Mouse (Mus musculus) brain, embryonic 14.5 days (tissue): Measurements from ENCODE around the gene Lpp. TPM values are rescaled to one million over a fixed set of nuclear protein-coding genes. Genes with fewer than 3 reads are reported as not detected.
A peak's percentile ranks its signal among the peaks of the same experiment; 100 is the strongest.

Experiments
- DNase-seq: peaks from one replicate; pipeline ENCODE4 v3.0.0-alpha.2; 2011; ENCODE audit warnings: low read depth
- CTCF ChIP-seq: fragments of 200-500 bp; IDR thresholded peaks from 2 replicates; pipeline ENCODE4 v1.5.1; 2012; ENCODE audit warnings: inconsistent platforms, mild to moderate bottlenecking, moderate library complexity, borderline replicate concordance; ENCODE audit not compliant: insufficient read depth, insufficient read length; ENCODE audit errors: extremely low read depth
- POLR2A ChIP-seq: fragments of 200-500 bp; IDR thresholded peaks from 2 replicates; pipeline ENCODE4 v1.6.1; 2012; ENCODE audit warnings: mild to moderate bottlenecking, inconsistent platforms, borderline replicate concordance; ENCODE audit not compliant: poor library complexity, insufficient read depth, insufficient read length, severe bottlenecking; ENCODE audit errors: extremely low read depth
- polyA plus RNA-seq: library from polyadenylated mRNA; depleted of rRNA; stranded (reverse); fragments of >200 nt; gene quantifications from 2 replicates; pipeline ENCODE4 v1.2.3, GENCODE M21; 2012; rRNA removed

Lpp gene
- polyA plus RNA-seq = 3.6 and 5.4 TPM in 2 replicates

DNA sequence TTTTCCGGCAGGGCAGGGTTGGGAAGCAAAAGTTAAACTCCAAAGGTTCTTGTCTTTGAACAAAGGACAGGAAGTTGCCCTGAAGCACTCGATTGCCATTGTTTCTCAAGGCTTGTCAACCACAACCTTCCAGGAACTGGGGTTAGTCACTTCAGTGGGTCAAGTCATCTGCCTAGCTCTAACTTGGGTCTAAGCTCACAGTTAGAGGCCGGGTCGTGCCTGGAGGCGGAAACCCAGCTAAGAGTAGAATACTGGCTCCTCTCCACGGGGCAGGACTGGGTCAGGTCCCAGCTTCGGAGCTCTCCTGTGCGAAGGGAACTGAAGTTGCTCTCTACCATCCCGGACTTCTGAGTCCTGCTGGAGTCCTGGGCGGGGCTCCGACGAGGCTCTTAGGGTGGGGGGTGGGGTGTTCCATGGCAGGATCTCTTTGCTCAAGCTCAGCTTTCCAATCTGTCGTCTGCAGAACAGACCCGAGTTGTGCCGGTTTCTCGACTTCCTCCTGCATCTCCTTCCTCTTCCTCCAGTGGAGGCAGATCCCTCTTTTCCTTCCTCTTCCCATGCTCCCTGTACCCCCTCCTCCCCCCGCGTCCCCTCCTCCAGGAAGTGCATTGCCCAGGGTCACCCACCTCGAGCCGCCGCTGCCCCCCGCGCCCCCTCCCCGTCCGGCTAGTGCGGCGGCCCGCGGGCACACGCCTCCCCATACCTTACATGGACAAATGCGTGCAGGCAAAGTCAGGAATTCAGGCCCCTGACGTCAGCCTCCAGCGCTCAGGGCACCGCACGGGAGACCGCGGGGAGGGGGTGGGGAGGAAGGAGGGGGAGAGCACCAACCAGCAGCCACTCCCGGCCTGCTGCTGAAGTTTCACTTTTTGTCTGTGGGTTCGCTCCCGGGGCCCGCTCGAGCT is at the start of gene Lpp:
Gene Lpp, plus strand, starts transcription at position 857 of the 905 bp plus-strand sequence.
- no peak for TF ChIP-seq CTCF

DNA sequence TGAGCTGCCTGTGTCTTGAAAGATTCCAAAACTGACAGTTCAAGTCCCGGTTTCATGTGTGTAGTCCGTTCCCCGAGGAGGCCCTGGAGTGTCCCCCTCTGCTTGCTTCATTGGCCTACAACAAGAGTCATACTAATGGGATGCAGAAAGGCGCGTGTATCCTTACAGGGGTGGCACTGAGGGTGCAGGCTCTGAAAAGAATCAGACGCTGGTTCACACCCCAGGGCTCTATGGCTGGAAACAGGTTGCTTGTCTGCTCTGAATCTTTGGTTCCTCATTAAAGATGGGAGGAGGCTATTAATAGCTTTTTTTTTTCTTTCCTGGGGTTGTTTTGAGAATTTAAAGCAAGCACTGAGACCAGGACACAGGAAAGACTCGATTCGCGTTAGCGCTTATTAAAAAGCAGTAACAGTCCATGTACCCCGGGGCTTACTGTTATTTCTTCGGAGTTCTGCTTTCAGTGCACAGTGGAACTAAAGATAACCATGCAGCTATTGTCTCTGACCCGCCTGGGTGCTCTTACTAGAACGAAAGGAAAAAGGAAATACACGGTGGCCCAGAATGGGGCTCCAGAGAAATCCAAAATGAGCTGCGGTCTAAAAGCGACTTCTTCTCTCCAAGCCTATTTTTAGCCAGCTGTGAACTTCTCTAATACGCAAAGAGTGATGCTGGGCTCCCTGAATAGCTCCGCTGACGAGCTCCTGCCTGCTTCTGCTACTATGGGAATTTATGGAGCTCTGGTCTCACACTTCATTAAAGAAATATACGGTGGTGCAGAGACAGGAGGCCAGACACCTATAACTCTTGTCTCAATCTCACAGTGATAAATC is 45.5 kb upstream of the Lpp start:
- peak; percentile 39 for DNase-seq
- TF ChIP-seq POLR2A = no peak
- TF ChIP-seq CTCF = no peak

More for the DNA sequence above, at the start of gene Lpp:
- peak; percentile 89 for DNase-seq

DNA sequence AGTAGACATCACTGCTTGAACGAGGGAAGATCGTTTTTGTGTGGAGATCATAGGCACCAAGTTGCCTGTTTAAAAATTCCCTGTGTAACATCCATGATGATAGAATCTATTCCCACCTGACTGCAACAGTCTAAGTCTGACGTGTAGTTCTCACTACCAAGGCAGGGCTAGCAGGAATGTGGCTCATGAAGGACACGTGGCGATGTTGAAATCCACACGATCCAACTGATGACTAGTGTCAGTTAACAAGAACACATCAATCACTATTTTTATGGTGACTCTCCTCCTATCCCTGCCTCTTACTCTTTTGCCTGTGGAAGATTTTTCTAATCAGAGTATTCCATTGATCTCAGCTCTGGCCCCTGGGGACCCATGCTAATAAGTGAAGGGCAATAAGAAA is 43.0 kb upstream of the Lpp start:
- no peak for DNase-seq
- TF ChIP-seq CTCF (no peak), POLR2A (no peak)

DNA sequence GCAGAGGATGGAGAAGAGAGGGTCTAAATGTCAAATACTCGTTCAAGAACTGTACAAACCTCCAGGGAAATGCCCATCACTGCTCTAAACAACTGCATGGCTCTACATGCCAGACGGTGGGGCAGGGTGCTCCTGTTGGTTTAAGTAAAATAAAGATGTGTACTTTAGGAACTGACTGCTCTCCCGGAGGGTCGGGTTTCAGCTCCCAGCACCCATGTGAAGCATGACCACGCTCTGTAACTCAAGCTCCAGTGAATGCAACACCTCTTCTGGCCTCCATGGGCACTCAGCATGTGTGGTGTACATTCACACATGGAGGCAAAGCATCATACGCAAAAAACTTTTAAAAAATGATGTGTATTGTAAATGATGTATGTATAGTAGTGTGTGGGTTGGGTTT is 42.6 kb upstream of the Lpp start:
- DNase-seq = no peak
- TF ChIP-seq CTCF (no peak), POLR2A (no peak)

DNA sequence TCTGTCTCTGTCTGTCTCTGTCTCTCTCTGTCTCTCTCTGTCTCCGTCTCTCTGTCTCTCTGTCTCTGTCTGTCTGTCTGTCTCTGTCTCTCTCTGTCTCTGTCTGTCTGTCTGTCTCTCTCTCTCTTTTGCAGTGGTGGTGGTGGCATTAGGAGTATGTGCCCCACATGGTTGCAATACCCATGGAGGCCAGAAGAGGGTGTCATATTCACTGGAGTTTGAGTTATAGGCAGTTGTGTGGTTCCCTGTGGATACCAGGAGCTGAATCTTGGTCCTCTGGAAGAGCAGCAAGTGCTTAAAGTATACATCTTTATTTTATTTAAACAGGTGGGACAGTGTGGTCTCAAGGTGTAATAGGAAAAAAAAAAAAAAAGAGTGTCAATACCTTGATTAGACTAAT is 41.5 kb upstream of the Lpp start:
- no peak for DNase-seq
- TF ChIP-seq POLR2A (no peak), CTCF (no peak; the same call in 1 of the 2 replicates)

DNA sequence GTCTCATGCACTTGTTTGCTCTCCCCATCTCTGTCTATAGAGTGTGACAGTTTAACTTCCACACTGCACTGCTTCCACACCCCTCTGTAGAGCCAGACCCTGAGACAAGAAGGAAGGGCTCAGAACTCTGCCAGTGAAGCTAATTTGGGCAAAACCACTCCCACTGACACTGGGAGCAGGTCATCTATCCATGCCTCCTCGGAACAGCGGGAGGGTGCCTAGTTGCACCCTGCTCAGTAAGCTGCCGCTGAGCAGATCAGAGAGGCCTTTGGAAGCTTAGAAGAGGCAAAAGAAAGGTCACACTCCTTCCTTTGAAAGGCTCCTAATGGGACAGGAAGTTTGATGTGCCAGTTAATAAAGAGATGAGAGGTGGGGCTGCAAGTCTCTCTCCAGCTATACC is 39.5 kb upstream of the Lpp start:
- TF ChIP-seq POLR2A (no peak), CTCF (no peak)
- peak; percentile 36 for DNase-seq

DNA sequence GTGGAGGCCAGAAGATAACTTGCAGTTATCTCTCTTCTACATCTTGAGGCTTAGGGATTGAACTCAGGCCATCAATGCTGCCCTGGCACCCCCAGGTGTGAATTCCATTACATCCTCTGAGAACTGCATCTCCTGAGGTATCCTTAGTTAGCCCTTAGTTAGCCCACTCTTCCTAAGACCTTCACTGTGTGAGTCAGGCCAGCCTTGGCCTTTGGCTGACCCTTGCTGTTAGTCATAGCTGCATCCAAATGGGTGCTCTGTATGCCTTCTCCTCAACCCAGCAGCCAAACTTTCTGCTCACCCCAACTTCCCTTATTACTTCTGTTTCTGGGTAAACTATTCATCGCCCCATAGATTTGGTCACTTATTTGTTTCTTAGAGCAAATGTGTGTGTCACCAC is 31.6 kb upstream of the Lpp start:
- TF ChIP-seq POLR2A (no peak), CTCF (no peak)
- DNase-seq = no peak

DNA sequence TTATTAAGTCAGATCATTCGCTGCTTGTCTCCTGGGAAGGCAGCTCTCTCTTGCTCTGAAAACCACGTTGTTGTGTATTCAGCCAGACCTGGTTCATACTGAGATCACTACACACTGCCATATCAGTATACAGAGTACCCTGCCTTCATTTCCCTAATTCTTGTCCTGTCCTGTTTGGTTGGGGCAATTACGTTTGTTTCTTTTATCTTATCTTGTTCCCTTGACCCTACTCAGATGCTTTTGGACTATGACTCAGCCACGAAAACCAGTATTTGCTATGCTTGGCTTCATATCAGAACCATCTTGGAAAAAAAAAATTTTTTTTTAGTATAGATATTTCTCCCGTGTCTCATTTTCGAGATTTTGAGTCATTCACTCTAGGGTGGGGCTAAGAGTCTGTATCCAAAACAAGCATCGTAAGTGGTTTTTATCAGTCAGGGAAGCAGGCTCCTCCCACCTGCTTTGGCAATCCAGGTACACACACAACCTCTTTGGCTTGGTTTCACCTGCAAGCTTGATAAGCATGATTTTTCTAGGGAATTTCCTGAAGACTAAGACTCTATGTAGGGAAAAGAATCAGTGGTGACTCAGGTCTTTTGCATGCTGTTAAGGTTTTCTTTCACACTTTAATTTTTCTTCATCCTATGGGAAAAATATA is 29.1 kb upstream of the Lpp start:
- TF ChIP-seq POLR2A = no peak
- TF ChIP-seq CTCF = no peak
- DNase-seq = no peak

DNA sequence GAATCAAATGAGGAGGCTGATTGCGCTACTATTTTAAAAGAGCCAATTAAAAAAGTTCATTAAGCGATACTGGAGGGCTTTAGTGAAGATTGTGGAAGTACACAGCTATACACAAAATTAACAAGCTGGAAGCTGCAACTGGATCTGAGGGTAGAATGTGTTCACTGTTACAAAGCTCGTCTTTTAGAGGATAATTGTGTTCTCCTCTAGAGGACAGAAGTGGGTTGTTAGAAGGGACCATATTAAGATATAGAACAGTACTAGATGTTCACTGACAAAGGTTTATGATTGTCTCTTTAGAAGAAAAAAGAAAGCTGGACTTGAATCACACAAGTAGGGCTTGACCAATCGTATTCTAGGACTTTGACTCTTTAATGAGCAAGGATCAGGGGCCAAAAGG is 27.4 kb upstream of the Lpp start:
- peak; percentile 66 for DNase-seq
- no peak for TF ChIP-seq CTCF
- no peak for TF ChIP-seq POLR2A

DNA sequence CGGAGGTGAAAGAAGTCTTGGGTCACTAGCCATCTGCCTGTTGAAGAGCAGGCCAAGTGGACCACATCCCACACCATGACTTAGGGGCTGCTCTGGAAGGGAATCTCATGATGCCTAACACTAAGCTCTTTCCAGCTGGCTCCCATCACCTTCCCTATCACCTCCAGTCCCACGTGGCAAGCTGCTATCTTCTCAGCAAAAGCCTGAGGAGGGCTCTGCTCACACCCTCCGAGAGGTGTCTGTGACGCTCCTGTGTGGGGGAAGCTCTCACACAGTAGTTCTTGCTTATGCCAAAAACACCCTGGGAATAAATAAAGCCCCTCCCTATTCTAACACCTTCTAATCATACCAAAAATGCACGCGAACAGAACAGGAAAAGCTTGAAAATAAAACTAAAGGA is 26.2 kb upstream of the Lpp start:
- TF ChIP-seq CTCF (no peak), POLR2A (no peak)
- DNase-seq = peak; percentile 41

DNA sequence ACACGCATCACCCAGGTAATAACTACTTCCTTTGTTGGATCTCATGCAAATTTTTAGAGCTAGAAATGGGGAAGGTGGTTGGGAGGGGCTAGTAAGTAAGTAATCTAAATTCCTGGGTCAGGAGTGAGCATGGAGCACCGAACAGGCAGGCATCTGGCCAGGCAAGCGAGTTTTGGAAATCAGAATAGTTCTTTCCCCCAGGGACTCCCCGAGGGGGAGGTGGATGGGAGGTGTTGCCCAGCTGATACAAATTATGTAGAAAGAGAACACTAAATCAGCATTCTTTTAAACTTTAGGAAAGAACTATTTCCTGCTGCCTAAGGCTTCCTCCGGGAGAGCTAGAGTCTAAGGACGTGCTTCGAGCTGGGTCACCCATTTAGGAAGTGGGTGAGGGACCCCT is 25.8 kb upstream of the Lpp start:
- DNase-seq = no peak
- TF ChIP-seq POLR2A = no peak
- no peak for TF ChIP-seq CTCF
